10 mouse cellular contexts compared by ENCODE assay signal in genomic region chr16:97844967-97845937, GRCm38 (mm10). TPM values are rescaled to one million over a fixed set of nuclear protein-coding genes. Genes with fewer than 3 reads are reported as not detected.
A peak's percentile ranks its signal among the peaks of the same experiment; 100 is the strongest.
DNase-seq lines count a peak whose midpoint lies in the region; ATAC-seq and TF ChIP-seq lines count a peak whose summit lies in the region.
"Had no signal": no experiment of that assay in that cellular context is flagged by ENCODE, and none has a peak within 500 bp of the region (broad histone marks: within the 10 kb centered on the region; RNA-seq: fewer than 3 reads in every experiment).

No protein-coding gene starts in this region.

- H3K4me1 ChIP-seq in kidney, postnatal 0 days (replicated peaks; ENCODE audit: insufficient read depth, low read length): peaks cover 8% of the 10 kb centered on the region; the same call in 1 of the 2 replicates
- H3K4me1 ChIP-seq in liver, embryonic 13.5 days (replicated peaks): peaks cover 42% of the 10 kb centered on the region
- peaks cover 9% of the 10 kb centered on the region; the same call in 1 of the 2 replicates for H3K4me1 ChIP-seq in stomach, embryonic 14.5 days (ENCODE audit: control insufficient read depth, insufficient read depth, low read length)
- H3K4me1 ChIP-seq in forebrain, embryonic 15.5 days: peaks cover 7% of the 10 kb centered on the region

- H3K27ac ChIP-seq in kidney, postnatal 0 days: no peak overlapping the region
- H3K27ac ChIP-seq in liver, embryonic 13.5 days: 0 out of 2 replicates have a peak overlapping the region, but pooled peaks have one; percentile 31
- no peak overlapping the region for H3K27ac ChIP-seq in stomach, embryonic 14.5 days (ENCODE audit: low read length)
- H3K27ac ChIP-seq in forebrain, embryonic 15.5 days (replicated peaks): no peak overlapping the region
- H3K27ac ChIP-seq: embryonic facial prominence, embryonic 10.5 days had no signal

- 76% methylated on average over 12 of the region's 12 CpGs for WGBS in kidney, postnatal 0 days
- 61% methylated on average over 12 of the region's 12 CpGs for WGBS in liver, embryonic 13.5 days (ENCODE audit: insufficient replicate concordance)
- 75% methylated on average over 12 of the region's 12 CpGs for WGBS in stomach, embryonic 14.5 days
- whole genome bisulfite sequencing in forebrain, embryonic 15.5 days: 92% methylated on average over 12 of the region's 12 CpGs

- H3K9ac ChIP-seq in kidney, postnatal 0 days (ENCODE audit: low read depth, low read length): no peak overlapping the region
- no peak overlapping the region for H3K9ac ChIP-seq in liver, embryonic 13.5 days
- H3K9ac ChIP-seq in stomach, embryonic 14.5 days (replicated peaks; ENCODE audit: low read depth, low read length): no peak overlapping the region
- H3K9ac ChIP-seq in forebrain, embryonic 15.5 days (replicated peaks): no peak overlapping the region

- H3K36me3 ChIP-seq in kidney, postnatal 0 days (ENCODE audit: insufficient read depth, low read length): 0 out of 2 replicates have a peak, but pooled peaks cover 11% of the 10 kb centered on the region
- peaks cover 14% of the 10 kb centered on the region; the same call in 1 of the 2 replicates for H3K36me3 ChIP-seq in liver, embryonic 13.5 days
- no peaks in the 10 kb centered on the region; the same call in 1 of the 2 replicates for H3K36me3 ChIP-seq in stomach, embryonic 14.5 days (ENCODE audit: control insufficient read depth, insufficient read depth, low read length)
- peaks cover 4% of the 10 kb centered on the region; the same call in 1 of the 2 replicates for H3K36me3 ChIP-seq in forebrain, embryonic 15.5 days

- TF ChIP-seq CTCF in kidney, postnatal 0 days (IDR thresholded peaks at IDR 0.05; ENCODE audit: low read depth): no peak

- H3K4me2 ChIP-seq in kidney, postnatal 0 days (ENCODE audit: low read length): no peak overlapping the region
- H3K4me2 ChIP-seq in liver, embryonic 13.5 days: no peak overlapping the region
- no peak overlapping the region for H3K4me2 ChIP-seq in stomach, embryonic 14.5 days (replicated peaks; ENCODE audit: low read depth, low read length)
- H3K4me2 ChIP-seq in forebrain, embryonic 15.5 days (replicated peaks): no peak overlapping the region

- ATAC-seq in kidney, postnatal 0 days (replicated peaks; ENCODE audit: low FRiP score, low read depth): no peak
- no peak for ATAC-seq in liver, embryonic 13.5 days (ENCODE audit: low read depth)
- peak; percentile 19; the same call in 1 of the 2 replicates for ATAC-seq in stomach, embryonic 14.5 days (ENCODE audit: insufficient number of reproducible peaks, insufficient read depth, low FRiP score, low read depth)
- no peak for ATAC-seq in forebrain, embryonic 15.5 days (replicated peaks)
- ATAC-seq: inflammation-experienced regulatory T-cells, adult 6 months had no signal

- peak; percentile 9 for DNase-seq in kidney, postnatal 0 days (ENCODE audit: low spot score)
- no peak for DNase-seq in kidney, adult 9 months
- peak; percentile 61 for DNase-seq in adrenal gland, postnatal 14 days
- no peak for DNase-seq in liver, embryonic 13.5 days
- DNase-seq in gastrocnemius, postnatal 10 days: no peak
- no peak for DNase-seq in gastrocnemius, postnatal 25 days

- H3K27me3 ChIP-seq in kidney, postnatal 0 days (ENCODE audit: insufficient read depth, low read length): no peaks in the 10 kb centered on the region
- no peaks in the 10 kb centered on the region for H3K27me3 ChIP-seq in liver, embryonic 13.5 days
- no peaks in the 10 kb centered on the region for H3K27me3 ChIP-seq in stomach, embryonic 14.5 days (ENCODE audit: control insufficient read depth, insufficient read depth, low read length)
- no peaks in the 10 kb centered on the region for H3K27me3 ChIP-seq in forebrain, embryonic 15.5 days

- no peaks in the 10 kb centered on the region for H3K9me3 ChIP-seq in kidney, postnatal 0 days (replicated peaks; ENCODE audit: low read length)
- no peaks in the 10 kb centered on the region for H3K9me3 ChIP-seq in liver, embryonic 13.5 days (replicated peaks)
- H3K9me3 ChIP-seq in stomach, embryonic 14.5 days (ENCODE audit: control insufficient read depth, low read depth, low read length): no peaks in the 10 kb centered on the region
- no peaks in the 10 kb centered on the region for H3K9me3 ChIP-seq in forebrain, embryonic 15.5 days
- H3K9me3 ChIP-seq: embryonic facial prominence, embryonic 10.5 days had no signal

- no peak overlapping the region for H3K4me3 ChIP-seq in kidney, postnatal 0 days (replicated peaks; ENCODE audit: low read depth, low read length)
- H3K4me3 ChIP-seq in liver, embryonic 13.5 days (replicated peaks): no peak overlapping the region
- H3K4me3 ChIP-seq in stomach, embryonic 14.5 days (ENCODE audit: low read depth, low read length): no peak overlapping the region
- H3K4me3 ChIP-seq in forebrain, embryonic 15.5 days: no peak overlapping the region
- H3K4me3 ChIP-seq: embryonic facial prominence, embryonic 10.5 days had no signal

RNA-seq across cellular contexts. Expression of gene Prdm15, which starts 6.4 kb away (rescaled TPM):
- 4.3 and 4.4 TPM in 2 replicates for polyA plus RNA-seq in kidney, postnatal 0 days (2015; fragmentation: Nextera tagmentation; extraction: Ambion mirVana)
- 9.7 and 11.5 TPM in 2 replicates for total RNA-seq in adrenal gland, postnatal 14 days (2021)
- 2.9 and 3.0 TPM in 2 replicates for polyA plus RNA-seq in liver, embryonic 13.5 days (2015; fragmentation: Nextera tagmentation; extraction: Ambion mirVana)
- polyA plus RNA-seq in stomach, embryonic 14.5 days (2014; fragmentation: Nextera tagmentation; extraction: Ambion mirVana): 11.0 and 11.6 TPM in 2 replicates
- polyA plus RNA-seq in forebrain, embryonic 15.5 days (2015; fragmentation: Nextera tagmentation; extraction: Ambion mirVana): 16.3 TPM in 2 replicates
- 1 to 10 TPM; 4.9 to 8.4 TPM for total RNA-seq in gastrocnemius, postnatal 10 days (2021)
- 1 to 10 TPM; 6.6 to 8.8 TPM for total RNA-seq in gastrocnemius, postnatal 25 days (2021)

Comparison
In these comparisons a context has a peak if more than half of its experiments do, and no peak if none do; other contexts are left out.
1. DNase-seq: peak in kidney, postnatal 0 days (single experiment) and adrenal gland, postnatal 14 days (single experiment); none in kidney, adult 9 months (single experiment), liver, embryonic 13.5 days (single experiment), gastrocnemius, postnatal 10 days (single experiment) and gastrocnemius, postnatal 25 days (single experiment).